Mouse (Mus musculus) spleen, adult 2 months (tissue): Measurements from ENCODE around the gene Ephx1. TPM values are rescaled to one million over a fixed set of nuclear protein-coding genes. Genes with fewer than 3 reads are reported as not detected.

ENCODE experiments used
- DNase-seq, 2 experiments: peaks; one replicate each; pipeline versions ENCODE4 v3.0.0 to v3.0.0-alpha.2; 2012 to 2021; ENCODE audit warnings: low spot score in 2 of 2, low read depth in 1 of 2
- H3K27ac ChIP-seq: fragments of 200-500 bp; 2 replicates; pipeline ENCODE4 v1.5.1; 2012; ENCODE audit warnings: low read length, inconsistent platforms; ENCODE audit not compliant: insufficient read depth
- H3K27me3 ChIP-seq: fragments of 200-500 bp; 2 replicates; pipeline ENCODE4 v1.6.1; 2012; ENCODE audit warnings: mild to moderate bottlenecking, moderate library complexity, low read length, inconsistent platforms; ENCODE audit not compliant: control insufficient read depth, insufficient read depth
- H3K36me3 ChIP-seq: fragments of 200-500 bp; 2 replicates; pipeline ENCODE4 v1.6.1; 2012; ENCODE audit warnings: mild to moderate bottlenecking, low read length, inconsistent platforms; ENCODE audit not compliant: control insufficient read depth, insufficient read depth
- H3K4me1 ChIP-seq: fragments of 200-500 bp; 2 replicates; pipeline ENCODE4 v1.6.1; 2011; ENCODE audit warnings: inconsistent platforms; ENCODE audit not compliant: control insufficient read depth, insufficient read depth, insufficient read length
- H3K4me3 ChIP-seq: fragments of 200-500 bp; 2 replicates; pipeline ENCODE4 v1.5.1; 2011; ENCODE audit warnings: mild to moderate bottlenecking, inconsistent platforms; ENCODE audit not compliant: insufficient read depth, insufficient read length; ENCODE audit errors: extremely low read depth
- CTCF ChIP-seq: fragments of 200-500 bp; IDR thresholded peaks from 2 replicates; pipeline ENCODE4 v1.5.1; 2011; ENCODE audit warnings: mild to moderate bottlenecking, inconsistent platforms; ENCODE audit not compliant: insufficient read depth, insufficient read length, insufficient replicate concordance; ENCODE audit errors: extremely low read depth
- POLR2A ChIP-seq: fragments of 200-500 bp; IDR thresholded peaks from 2 replicates; pipeline ENCODE4 v1.6.1; 2011; ENCODE audit warnings: low read depth, low read length, inconsistent platforms
- WGBS: fragments of 180-500 bp; shearing (Covaris S2); methylation state at CpG from one replicate; pipeline ENCODE4 v1.1.7; 2018; 5-methylcytosine and 5-hydroxymethylcytosine counted together
- polyA plus RNA-seq: library from polyadenylated mRNA; depleted of rRNA; stranded (reverse); fragments of >200 nt; gene quantifications from 2 replicates; pipeline ENCODE4 v1.2.3, GENCODE M21; 2012; rRNA removed

The Ephx1 gene
- 50.5 and 52.2 TPM in 2 replicates for polyA plus RNA-seq

GRCm38 (mm10) chr1:181020756-181021487, at the start of gene Ephx1:
TSS of gene Ephx1 (minus strand) at chr1:181020904.
- no peaks in the 10 kb centered on the region for H3K27me3 ChIP-seq
- H3K36me3 ChIP-seq, result no peaks in the 10 kb centered on the region
- no peak within 1 kb of the TSS for H3K27ac ChIP-seq
- peaks cover 3% of the 10 kb centered on the region; the same call in 1 of the 2 replicates for H3K4me1 ChIP-seq
- no peak for TF ChIP-seq CTCF
- no peak for TF ChIP-seq POLR2A
- WGBS, result 72% methylated on average over 5 of the region's 5 CpGs
- no peak for DNase-seq
- no peak within 1 kb of the TSS for H3K4me3 ChIP-seq

DNA sequence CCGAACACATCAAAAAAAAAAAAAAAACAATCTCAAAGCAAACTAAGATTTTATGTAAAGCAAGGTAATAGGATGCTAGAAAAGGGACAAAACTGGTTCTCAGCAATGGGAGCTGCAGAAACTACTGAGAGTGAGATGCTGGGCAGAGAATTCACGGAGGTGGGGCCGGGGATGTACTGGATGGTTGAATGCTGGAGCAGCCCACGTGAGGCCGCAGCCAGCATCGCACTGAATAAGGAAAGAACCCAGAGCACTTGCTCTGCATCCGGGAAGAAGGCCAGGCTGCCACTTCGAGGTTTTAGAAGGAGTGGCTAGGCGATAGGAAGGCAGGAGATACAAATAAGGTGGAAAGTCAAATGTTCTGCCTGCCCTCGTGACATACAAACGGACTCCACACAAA, 49.0 kb upstream of the Ephx1 start:
- Histone ChIP-seq H3K36me3 (no peaks in the 10 kb centered on the region), H3K27me3 (no peaks in the 10 kb centered on the region), H3K4me1 (no peaks in the 10 kb centered on the region), H3K27ac (no peak overlapping the region), H3K4me3 (no peak overlapping the region)
- no peak for DNase-seq
- TF ChIP-seq CTCF, result no peak
- TF ChIP-seq POLR2A, result no peak
- WGBS, result 72% methylated on average over 11 of the region's 11 CpGs

- Histone ChIP-seq H3K4me3 (no peak overlapping the region), H3K27me3 (no peaks in the 10 kb centered on the region), H3K36me3 (no peaks in the 10 kb centered on the region), H3K4me1 (no peaks in the 10 kb centered on the region), H3K27ac (no peak overlapping the region)
- no peak for DNase-seq
- WGBS, result 81% methylated on average over 1 of the region's 1 CpGs
- no peak for TF ChIP-seq CTCF
- no peak for TF ChIP-seq POLR2A
Observed at GRCm38 (mm10) chr1:181068344-181068743, 47.6 kb upstream of the Ephx1 start.

DNA sequence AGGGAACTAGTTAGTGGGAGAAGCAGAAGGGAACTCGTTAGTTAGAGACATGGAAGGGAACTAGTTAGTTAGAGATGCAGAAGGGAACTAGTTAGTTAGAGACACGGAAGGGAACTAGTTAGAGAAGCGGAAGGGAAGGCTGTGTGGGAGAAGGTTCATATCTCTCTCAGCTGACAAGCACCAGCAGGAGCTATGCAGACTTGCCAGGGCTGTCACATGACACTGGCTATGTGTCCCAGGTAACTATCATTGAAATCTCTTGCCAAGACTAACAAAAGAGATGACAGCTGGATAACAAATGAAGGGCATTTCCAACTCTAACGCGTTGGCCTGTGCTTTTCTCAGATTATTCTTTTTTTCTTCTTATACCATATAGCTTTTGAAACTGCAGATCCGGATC, 43.9 kb upstream of the Ephx1 start:
- no peak overlapping the region for H3K4me3 ChIP-seq
- H3K4me1 ChIP-seq, result no peaks in the 10 kb centered on the region
- no peaks in the 10 kb centered on the region for H3K36me3 ChIP-seq
- no peaks in the 10 kb centered on the region for H3K27me3 ChIP-seq
- TF ChIP-seq POLR2A (no peak), CTCF (no peak)
- WGBS, result 84% methylated on average over 6 of the region's 6 CpGs
- DNase-seq, result no peak
- H3K27ac ChIP-seq, result no peak overlapping the region

DNA sequence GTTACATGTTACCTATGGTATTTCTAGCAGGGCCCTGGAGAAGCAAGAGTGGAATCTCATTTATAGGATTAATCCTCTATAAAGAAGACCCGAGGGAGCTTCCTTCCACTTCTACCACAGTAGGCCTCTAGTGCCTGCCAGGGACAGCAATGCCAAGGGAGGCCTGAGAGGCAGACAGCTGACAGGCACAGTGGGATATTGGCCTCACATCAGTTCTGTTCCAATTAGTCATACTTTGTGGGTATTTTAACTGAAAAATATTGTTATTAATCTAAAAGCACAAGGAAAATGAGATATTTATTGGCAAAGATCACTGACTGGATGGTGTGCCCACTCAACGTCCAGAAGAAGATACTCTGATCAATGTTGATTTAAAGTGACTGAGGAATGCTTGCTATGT, 43.3 kb upstream of the Ephx1 start:
- Histone ChIP-seq H3K4me3 (no peak overlapping the region), H3K27ac (no peak overlapping the region), H3K4me1 (no peaks in the 10 kb centered on the region), H3K36me3 (no peaks in the 10 kb centered on the region), H3K27me3 (no peaks in the 10 kb centered on the region)
- TF ChIP-seq POLR2A (no peak), CTCF (no peak)
- DNase-seq, result no peak
- 72% methylated on average over 2 of the region's 2 CpGs for WGBS

GRCm38 (mm10) chr1:181061784-181062485, 41.2 kb upstream of the Ephx1 start:
- TF ChIP-seq CTCF (no peak), POLR2A (no peak)
- Histone ChIP-seq H3K4me3 (no peak overlapping the region), H3K4me1 (no peaks in the 10 kb centered on the region), H3K27ac (no peak overlapping the region), H3K27me3 (no peaks in the 10 kb centered on the region), H3K36me3 (no peaks in the 10 kb centered on the region)
- DNase-seq, result no peak
- 79% methylated on average over 3 of the region's 3 CpGs for WGBS

DNA sequence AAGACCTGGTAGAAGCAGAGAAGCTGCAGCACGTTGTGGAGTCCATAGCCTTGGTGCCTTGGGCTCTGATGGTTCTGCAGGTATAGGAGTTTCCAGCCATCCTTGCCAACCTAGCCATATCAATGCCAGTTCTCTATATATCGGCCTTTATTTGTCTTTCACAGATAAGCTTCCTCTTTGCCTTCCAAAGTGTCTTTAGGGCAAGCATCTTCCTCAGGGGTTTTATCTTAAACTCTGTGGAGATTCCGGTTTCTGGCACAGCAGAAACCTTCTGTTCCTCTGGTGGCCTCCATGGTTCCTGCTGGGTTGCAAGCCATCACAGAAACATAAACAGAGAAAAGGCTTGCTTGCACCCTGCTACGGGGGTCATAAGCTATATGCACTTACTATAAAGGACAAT, 32.2 kb upstream of the Ephx1 start:
- Histone ChIP-seq H3K4me1 (no peaks in the 10 kb centered on the region), H3K36me3 (no peaks in the 10 kb centered on the region), H3K4me3 (no peak overlapping the region), H3K27me3 (no peaks in the 10 kb centered on the region), H3K27ac (no peak overlapping the region)
- 82% methylated on average over 4 of the region's 4 CpGs for WGBS
- TF ChIP-seq CTCF (no peak), POLR2A (no peak)
- DNase-seq, result no peak
